Mouse (Mus musculus) left cerebral cortex, adult 9 months (tissue): ENCODE data around the gene Inpp5a.

ENCODE experiments used
- DNase-seq, 2 experiments: peaks; one replicate each; pipeline ENCODE4 v3.0.0; 2022; ENCODE audit warnings: low spot score in 2 of 2

The Inpp5a gene

DNA sequence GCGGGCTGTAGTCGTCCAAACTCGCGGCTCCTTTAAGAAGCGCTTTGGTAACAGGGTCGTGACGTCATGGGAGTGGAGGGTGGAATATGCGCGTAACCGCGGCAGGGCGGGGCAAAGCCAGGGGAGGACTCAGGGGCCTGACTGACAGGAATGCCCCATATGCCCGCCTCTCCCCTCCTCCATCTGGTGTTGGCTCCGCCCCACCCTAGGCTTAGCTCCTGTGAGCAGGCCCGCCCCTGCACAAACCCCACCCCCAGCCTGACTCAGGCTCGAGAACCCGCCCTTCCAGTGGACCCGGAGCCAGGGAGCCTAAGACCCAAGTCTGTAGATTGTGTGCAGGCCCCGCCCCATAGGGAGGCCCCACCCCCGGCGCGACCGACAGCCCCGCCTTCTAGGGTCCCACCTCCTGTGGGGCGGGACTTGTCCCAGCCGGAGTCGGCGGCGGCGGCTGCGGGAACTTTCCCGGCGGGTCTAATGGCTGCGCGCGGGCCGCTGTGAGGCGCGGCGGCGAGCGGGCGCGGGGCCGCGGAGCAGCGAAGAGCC lies at the start of gene Inpp5a:
Gene Inpp5a, plus strand, starts transcription at position 440 of the 543 bp plus-strand sequence.
- peak; percentile 99 for DNase-seq

DNA sequence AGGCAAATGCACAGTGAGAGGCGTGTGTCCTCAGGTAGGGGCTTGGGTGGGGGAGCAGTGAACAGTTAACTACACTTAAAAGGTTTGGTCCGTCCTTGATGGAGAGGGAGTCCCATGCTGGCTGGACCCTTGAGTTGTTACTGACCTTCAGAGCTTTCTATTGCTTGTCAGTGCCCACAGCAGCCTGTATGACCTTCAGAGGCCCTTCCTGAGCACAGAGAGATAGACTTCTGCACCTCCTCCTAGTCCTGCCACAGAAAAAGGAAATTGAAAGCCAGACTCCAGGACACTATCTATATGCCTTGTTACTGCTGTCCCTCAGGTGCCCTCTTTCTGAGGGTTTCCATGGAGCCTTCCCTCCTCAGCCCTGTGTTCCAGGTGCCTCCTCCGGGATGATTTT lies 49.7 kb upstream of the Inpp5a start:
- DNase-seq: no peak

DNA sequence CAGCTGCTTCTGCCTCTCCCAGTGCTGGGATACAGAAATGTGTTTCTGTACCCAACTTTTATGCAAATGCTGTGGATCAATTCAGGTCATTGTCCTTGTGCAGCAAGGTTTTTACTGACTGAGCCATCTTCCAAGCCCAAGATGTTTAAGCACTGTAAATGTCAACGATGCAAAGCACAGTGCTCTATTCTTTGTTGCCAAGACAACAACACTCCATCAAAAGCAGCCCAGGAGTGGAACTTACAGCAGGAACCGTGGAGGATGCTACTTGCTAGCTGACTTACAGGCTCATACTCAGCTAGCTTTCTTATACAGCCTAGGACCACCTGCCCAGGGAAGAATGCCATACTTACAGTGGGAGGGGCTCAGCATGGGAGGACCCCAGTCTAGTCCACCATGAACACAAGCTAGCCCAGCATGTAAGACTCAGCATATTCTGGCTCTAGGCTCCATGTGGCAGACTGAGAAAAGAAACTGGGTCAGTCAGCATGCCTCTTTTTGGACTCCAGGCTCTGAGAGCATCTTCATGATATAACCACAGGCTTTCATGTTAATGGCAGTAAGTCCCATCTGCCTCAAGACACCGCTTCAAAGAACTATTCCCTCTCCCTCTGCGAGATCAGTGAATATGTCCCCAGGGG lies 47.8 kb upstream of the Inpp5a start:
- no peak for DNase-seq

DNA sequence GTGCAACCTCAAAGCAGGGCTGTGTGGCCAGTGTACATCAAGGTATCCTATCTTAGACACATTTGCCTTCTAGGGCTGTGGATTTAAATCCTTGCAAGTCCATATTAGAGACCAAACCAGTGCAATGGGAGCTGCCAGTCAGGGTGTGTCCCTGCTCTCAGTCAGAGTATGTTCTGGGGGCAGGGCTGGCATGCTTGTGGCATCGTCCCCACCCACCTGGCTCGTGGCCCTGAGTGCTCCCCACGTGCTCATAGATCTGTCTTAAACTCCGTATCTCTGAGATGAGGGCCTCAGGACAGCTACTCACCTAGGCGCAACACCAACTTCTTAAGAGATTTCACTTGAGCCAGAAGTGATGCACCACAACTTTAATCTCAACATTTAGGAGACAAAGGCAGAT lies 46.1 kb upstream of the Inpp5a start:
- DNase-seq: no peak

DNA sequence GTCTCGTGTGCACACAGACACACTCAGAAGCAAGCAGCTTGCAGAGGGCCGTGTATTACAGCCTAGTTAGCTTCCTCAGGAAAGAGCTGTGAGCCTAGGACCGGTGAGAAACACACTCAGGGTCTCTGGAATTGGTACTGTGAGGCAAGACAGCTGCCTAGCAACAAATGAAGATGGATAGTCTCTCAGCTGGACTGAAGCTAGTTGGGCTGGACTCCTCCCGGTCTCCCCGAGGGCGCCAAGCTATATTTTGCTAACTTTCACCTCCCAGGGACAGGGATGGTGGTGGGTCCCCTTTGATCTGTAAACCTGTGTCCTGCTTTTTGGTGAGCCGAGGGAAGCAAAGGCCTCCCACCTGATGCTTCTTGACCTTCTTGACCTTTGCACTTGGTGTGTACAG lies 41.9 kb upstream of the Inpp5a start:
- no peak for DNase-seq

DNA sequence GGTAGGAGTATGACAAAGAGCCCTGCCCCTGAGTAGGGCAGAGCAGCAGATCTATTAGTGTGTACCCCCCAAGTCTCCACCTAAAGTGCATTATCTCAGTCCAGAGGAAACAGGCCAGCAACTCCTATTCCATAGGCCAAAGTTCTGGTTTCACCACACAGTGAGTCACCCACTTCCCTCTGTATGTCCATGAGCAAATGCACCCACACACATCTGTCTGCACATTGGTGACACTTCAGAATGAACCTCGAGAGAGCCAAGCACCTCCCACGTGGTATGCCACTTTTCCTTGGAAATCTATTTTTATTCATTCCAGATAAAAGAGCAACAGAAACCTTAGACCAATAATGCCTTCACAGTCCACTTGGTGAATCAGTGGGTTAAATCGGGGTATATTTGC lies 38.3 kb upstream of the Inpp5a start:
- peak; percentile 55 to 71 for DNase-seq

DNA sequence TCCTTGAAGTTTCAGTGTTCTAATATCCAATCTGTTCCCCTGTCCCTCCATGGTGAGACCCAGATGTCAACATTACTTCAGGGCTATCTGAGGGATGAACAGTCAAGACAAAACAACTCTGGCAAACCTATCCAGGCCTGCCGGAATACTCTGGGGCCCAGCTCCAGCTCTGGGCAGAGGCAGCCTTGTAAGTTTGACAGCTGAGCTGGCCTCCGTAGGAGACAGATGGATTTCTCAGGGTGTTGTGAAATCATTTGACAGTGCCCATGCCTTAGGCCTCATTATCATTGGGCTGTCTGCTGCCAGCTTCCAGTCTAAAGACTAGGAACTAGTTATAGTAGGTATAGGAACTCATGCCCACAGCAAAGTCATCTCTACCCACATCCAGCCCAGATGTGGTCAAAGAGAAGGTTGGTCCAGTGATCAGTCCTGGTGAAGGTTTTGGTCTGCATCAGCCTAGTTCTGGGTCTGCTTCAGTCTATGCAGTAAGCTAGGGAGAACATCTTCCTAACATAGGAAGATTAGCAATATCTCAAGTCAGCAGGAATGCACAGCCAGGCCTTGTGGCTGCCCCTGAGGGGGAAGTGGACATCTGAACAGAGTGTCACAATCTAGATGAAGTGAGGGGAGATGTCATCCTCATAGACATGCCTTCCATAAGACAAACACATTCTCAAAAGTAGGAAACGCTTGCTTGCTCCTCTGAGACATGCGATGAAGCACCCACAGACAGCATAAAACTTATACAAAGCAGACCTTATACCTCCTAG lies 34.4 kb upstream of the Inpp5a start:
- no peak for DNase-seq

DNA sequence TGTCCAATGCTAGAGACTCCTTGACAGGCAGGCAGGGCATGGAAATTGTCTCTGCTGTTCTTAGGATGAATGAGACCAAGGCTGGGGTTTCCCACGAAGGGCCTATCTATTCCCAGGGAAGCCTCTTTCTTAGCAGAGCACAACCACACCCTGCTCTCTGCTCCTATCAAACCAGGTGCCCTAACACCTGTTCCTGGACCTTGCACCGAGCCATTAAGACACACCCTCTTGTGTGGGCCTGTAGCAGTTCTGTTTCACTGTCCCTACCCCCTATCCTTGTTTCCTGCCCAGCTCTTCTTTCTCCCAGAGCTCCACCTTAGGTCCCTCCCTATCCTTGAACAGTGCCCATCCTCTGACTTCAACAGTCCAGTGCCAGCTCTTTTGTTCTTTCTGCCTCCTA lies 31.9 kb upstream of the Inpp5a start:
- no peak for DNase-seq

DNA sequence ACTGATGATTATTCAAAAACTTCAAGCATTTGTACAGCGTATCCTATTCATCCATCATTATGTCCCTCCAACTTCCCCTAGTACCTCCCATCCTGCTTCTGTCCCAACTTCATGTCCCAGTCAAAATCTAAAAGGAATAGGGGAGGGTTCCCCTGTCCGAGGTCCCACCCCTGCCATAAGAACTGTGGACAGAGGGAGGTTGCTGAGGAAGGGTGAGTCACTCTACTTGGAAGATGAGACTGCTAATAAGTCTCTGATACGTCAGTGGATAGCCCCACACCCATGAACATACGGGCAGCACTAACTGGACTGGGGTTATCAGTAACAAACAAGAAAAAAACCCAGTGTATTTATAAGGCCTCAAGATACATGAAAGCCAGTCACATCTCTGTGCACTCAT lies 29.0 kb upstream of the Inpp5a start:
- DNase-seq: no peak

DNA sequence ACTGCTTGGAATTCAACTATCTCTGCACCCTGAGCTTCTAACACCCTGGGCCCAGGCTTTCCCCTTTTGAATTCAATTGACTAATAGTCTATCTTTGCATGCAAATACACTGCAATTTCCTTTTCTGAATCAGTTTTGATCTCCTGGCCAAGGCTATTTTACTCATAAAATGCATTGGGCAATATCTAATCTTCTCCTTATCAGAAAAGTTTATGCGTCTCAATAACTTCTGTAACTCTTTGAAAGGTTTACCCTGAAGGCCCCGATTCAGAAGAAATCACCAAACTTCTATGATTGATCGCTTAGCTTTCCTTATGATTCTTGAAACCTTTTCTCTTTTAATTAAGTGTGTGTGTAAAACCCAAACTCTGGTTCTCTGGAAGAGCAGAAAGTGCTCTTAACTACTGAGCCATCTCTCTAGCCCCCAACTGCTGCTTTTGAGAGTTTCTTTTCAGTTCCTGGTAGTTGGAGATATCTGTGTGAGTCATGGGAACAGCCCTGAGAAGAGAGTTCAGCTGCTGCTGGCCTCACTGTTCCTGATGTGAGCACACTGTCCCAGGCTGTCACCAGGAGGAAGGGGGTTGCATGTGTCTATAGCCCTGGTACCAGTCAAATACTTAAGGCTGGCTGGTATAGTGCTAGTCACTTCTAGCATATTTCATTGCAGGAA lies 27.9 kb upstream of the Inpp5a start:
- no peak for DNase-seq

DNA sequence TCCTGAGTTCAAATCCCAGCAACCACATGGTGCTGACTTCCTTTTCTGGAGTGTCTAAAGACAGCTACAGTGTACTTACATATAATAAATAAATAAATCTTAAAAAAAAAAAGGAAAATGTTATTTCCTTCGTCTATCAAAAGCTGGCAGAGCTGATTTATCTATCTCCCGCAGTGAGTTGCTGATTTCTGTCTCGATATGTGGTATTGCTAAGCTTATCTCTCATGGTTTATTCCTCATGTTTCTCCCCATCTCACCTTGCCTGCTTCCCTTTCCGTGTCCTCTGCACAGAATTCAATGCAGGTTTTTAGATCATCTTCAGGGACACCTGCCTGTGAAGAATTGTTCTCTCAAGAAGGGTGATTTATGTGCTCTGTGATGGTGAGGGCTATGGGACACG lies 27.1 kb upstream of the Inpp5a start:
- no peak for DNase-seq

DNA sequence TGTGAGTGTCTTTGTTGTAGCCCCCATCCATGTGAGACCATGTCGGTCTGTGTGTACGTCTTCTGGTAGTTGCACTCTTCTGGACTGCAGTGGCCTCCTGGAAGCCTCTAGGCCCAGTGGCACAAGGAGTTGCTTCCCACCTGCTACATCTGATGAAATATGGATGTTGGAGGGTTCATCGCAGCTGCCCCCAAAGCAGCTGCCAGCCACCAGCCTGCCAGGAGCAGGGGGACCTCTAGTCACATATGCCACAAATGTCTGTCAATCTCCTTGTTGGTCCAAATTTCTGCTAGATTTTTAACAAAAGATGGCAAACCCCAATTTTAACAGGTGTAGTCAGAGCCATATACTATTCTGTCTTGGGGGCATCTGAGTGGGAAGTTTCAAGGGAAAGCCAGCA lies 26.4 kb upstream of the Inpp5a start:
- DNase-seq: no peak

DNA sequence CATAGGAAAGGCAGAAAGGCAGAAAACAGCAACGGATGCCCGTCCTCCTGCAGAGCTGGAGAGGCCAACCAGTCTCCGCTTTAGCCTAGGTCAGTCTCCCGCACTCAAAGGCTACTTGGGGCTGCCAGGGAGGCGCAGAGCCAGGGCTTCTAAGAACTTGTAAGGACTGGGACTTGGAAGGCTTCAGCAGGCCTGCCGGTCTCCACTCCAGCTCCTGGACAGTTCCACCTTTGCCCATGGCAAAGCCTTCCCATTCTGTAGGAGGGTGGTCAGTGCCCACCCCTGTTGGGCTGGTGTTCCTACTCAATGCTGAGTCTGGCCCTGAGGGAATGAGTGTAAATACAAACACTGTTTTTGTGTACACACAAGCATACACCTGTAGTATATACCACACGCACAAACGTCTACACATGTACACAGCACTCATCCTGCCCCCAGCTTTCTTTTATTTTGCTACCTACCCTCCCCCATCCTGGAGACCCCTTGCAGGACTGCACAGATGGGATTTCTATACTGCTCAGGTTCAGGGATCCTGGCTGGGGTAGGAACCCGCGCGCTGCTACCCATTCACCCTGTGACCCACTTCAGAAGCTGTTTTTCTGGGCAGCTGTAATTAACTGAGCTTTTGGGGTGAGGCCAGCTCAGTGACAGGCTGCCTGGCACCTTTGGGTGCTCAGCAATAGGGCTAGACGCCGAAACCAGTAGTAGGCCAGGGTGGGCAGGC lies 25.5 kb upstream of the Inpp5a start:
- DNase-seq: no peak

DNA sequence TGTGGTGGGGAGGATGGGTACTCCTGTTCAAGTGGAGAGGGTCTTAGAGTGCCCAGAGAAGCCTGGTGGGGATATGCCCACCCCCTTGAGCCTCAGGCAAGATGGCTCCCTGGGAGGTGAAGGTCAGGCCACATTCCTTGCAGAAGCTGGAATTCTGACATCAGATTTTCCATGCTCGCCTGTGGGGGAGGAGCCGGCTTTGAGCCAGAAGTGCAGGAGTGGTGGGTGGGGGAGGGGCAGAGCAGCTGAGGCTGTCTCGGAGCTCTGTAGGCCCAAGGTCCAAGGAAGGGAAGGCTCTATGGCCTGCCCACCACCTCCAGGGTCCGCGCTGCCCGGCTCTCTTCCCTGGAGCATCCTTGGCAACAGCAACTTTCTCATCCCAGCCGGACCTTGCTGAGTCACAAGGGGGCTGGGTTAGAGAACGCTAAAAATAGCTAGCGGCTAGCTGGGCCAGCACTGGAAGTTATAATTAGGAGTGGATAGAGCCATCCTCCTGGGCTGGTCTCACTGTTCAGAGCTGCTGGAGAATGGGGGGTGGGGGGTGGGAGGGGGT lies 24.8 kb upstream of the Inpp5a start:
- DNase-seq: peak; percentile 53 to 70

DNA sequence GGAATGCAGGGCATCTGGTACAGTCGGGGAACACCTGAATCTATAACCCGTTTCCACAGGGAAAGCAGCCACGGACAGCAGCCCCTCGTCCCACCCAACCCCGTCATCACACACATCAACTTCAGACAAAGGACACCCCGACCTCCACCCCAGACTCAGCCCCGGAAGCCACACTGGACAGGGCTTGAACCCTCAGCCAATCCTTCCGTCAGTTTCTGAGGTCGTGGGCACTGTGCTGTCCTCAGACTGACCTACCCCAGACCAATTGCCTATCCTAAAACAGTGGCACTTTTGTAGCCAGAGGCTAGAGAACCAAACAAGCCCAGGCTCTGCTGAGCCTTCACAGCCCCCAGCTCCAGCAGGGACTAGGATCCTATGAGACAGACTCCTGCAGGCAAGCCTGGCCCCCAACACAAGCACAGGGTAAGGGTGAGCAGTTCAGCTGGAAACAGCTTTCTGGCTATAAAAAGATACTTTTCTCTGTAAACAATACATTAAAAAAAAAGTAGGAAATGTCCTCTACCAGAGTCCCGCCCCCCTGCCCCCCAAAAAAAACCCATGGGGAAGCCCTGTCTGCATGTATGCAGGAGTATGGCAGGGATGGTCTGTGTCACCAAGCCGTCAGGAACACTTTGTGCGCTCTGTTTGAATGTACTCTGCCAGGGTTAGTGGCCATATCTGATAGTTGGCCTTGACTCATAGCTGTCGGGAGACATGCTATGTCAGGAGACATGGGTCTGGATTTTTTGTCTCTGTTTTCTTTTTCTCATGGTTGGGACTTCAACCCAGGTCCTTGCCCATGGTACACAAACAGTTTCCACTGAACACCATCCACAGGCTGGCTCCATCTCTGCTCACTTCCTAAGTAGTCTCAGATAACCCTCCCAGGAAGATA lies 23.7 kb upstream of the Inpp5a start:
- no peak for DNase-seq

DNA sequence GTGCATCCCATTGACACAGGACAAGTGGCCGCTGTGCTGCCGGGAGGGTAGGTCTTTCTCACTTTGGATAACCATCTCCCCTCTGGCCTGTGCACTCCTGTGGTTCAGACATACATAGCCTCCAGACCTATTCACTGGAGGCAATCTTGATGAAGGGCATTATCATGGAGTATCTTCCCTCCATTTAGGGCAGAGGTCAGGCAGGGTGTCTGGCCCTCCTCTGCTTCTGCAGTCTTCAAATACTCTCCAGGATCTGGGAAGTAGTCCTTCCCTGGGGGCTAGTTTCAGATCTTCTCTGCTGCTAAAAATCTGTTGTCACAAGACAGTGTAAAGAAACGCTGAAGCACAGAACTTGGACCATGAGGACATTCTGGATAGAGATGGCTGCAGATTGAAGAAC lies 22.8 kb upstream of the Inpp5a start:
- DNase-seq: no peak

DNA sequence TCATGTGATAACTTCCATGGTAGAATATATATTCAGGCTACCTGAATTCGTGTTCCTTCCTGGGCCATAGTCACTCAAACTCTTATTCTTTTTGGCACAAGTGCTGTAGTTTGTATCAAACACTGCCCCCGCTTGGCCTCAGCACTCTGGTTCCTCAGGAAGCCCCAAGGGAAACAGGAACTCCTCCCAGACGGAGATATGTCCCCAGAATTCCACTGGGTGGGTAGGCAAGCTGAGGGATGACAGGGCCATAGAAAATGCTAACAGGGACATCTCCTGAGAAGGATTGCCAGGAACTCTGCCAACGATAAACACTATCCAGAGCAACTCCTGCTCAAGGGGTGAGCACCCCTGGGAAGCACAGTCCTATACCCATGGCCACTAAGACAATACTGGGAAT lies 22.4 kb upstream of the Inpp5a start:
- no peak for DNase-seq

DNA sequence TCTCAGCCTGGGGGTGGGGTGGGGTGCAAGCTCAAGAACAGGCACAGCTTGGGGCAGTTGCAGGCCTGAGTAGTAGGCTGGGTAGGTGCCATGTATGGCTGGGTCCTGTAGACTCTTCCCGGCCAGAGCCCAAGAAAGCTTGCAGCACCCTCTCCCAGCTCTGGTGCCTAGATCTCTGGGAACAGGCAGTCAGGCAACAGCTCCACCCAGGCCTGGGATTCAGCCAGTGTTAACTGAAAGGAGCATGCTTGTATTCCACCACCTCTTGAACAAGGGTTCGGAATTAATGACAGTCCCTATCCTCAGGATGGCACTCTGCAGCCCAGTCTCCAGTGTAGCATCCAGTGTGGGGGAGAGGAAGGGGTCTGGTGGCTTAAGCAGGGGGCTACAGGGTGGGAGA lies 20.7 kb upstream of the Inpp5a start:
- no peak for DNase-seq

DNA sequence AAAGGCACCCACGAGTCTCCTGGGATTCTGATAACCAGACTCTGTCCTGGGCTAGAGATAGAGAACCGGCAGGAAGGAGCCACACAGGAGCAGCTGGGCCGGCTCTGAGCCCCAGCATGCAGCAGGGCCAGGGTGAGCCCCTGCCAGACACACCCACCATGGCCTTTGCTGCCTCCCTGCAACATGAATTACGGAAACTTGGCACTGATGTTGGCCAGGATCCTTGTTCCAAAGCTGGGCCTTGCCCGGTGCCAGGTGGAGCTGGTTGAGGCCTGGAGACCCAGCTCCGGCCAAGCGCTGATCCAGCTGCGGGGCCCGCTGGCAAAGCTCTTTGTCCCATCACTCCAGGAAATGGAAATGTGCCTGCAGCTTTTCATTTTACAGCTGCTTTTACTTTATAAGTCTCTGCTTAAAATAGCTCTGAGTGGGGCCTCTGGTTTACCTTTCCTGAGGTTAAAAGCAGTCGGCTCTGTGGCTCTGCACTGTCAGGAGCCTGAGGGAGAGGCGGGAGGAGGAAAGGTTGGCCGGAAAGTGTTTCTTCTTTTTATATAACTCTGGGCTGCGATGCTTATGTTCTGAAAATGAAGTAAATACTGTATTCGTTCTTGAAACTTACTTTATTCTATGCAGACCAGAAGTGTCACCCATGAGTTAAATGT lies 20.1 kb upstream of the Inpp5a start:
- DNase-seq: peak in 1 of 2 experiments; percentile 37

DNA sequence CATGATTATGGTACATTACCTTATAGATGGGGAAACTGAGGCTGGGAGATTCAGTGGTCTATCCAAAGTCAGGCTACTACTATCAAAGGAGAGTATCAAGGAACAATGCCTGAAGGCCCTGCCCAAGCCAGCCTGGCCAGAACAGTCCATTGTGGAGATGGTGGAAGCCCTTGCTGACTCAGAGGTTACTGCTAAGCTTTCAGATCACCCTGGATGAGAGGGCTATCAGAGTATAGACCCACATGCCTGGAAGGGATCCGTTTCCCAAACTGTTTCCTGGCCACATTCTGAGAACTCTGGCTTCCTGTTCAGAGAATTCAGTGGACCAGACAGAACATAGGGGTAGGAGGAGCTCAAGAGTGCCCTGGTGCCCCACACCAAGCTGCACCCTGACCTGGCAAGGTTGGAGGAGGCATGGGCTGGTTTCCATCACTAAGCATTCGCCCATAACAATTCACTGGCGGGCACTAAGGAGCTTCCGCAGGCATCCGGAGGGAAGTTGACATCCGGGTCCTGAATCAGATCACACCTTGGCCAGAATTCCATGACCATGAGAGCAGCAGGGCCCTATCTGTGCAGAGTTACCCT lies 19.3 kb upstream of the Inpp5a start:
- no peak for DNase-seq
